Mouse (Mus musculus) stomach, embryonic 16.5 days (tissue): ENCODE data around the gene Mta2. TPM values are rescaled to one million over a fixed set of nuclear protein-coding genes. Genes with fewer than 3 reads are reported as not detected.

Experiments
- ATAC-seq: fragments of 200-750 bp; cut with Nextera tagmentation; 2 replicates; pipeline ENCODE4 v1.8.0; 2017; ENCODE audit warnings: moderate number of reproducible peaks, moderate TSS enrichment; ENCODE audit not compliant: insufficient read depth, low FRiP score
- H3K27ac ChIP-seq: fragments of 300-500 bp; sonication (generic); 2 replicates; pipeline ENCODE4 v1.5.1; 2014; ENCODE audit warnings: low read length
- H3K27me3 ChIP-seq: fragments of 300-500 bp; sonication (generic); 2 replicates; pipeline ENCODE4 v1.6.1; 2014; ENCODE audit warnings: low read length, control low read depth, mixed read lengths; ENCODE audit not compliant: control insufficient read depth, insufficient read depth
- H3K36me3 ChIP-seq: fragments of 300-500 bp; sonication (generic); 2 replicates; pipeline ENCODE4 v1.6.1; 2014; ENCODE audit warnings: low read length; ENCODE audit not compliant: control insufficient read depth, insufficient read depth
- H3K4me1 ChIP-seq: fragments of 300-500 bp; sonication (generic); 2 replicates; pipeline ENCODE4 v1.6.1; 2014; ENCODE audit warnings: low read length, control low read depth, mixed read lengths; ENCODE audit not compliant: control insufficient read depth, insufficient read depth
- H3K4me2 ChIP-seq: fragments of 300-500 bp; sonication (generic); 2 replicates; pipeline ENCODE4 v1.6.1; 2014; ENCODE audit warnings: low read depth, low read length, mixed read lengths
- H3K4me3 ChIP-seq: fragments of 300-500 bp; sonication (generic); replicated peaks from 2 replicates; pipeline ENCODE4 v1.5.1; 2014; ENCODE audit warnings: mild to moderate bottlenecking, low read length
- H3K9ac ChIP-seq: fragments of 300-500 bp; sonication (generic); 2 replicates; pipeline ENCODE4 v1.6.1; 2014; ENCODE audit warnings: low read length
- H3K9me3 ChIP-seq: fragments of 300-500 bp; sonication (generic); replicated peaks from 2 replicates; pipeline ENCODE4 v1.6.1; 2016; ENCODE audit warnings: low read length, control low read depth; ENCODE audit not compliant: control insufficient read depth
- WGBS: fragments of 180-500 bp; shearing (Covaris S2); extraction: QIAGEN DNeasy Blood & Tissue Kit; methylation state at CpG from one replicate; pipeline ENCODE4 v1.1.7; 2014; 5-methylcytosine and 5-hydroxymethylcytosine counted together
- polyA plus RNA-seq: library from polyadenylated mRNA; unstranded; fragments of >200 nt; fragmentation: Nextera tagmentation; extraction: Ambion mirVana; gene quantifications from 2 replicates; pipeline ENCODE4 v1.2.1, GENCODE M21; 2015

Mta2 gene
- polyA plus RNA-seq, 1 experiment from 2014 or later = 149 TPM

- no peaks in the 10 kb centered on the region for H3K9me3 ChIP-seq
- WGBS = 93% methylated on average over 2 of the region's 2 CpGs
- no peak overlapping the region for H3K27ac ChIP-seq
- no peak overlapping the region for H3K9ac ChIP-seq
- ATAC-seq = no peak
- H3K36me3 ChIP-seq = no peaks in the 10 kb centered on the region
- peaks cover 16% of the 10 kb centered on the region for H3K4me1 ChIP-seq
- no peak overlapping the region for H3K4me3 ChIP-seq
- no peak overlapping the region for H3K4me2 ChIP-seq
- H3K27me3 ChIP-seq = no peaks in the 10 kb centered on the region
These were observed 14.9 kb upstream of the Mta2 start for GRCm38 (mm10) chr19:8926766-8927165.

- Histone ChIP-seq H3K4me2 (no peak overlapping the region), H3K9me3 (no peaks in the 10 kb centered on the region), H3K4me3 (no peak overlapping the region), H3K9ac (no peak overlapping the region), H3K27me3 (no peaks in the 10 kb centered on the region), H3K4me1 (peaks cover 15% of the 10 kb centered on the region), H3K36me3 (no peaks in the 10 kb centered on the region), H3K27ac (no peak overlapping the region)
- 80% methylated on average over 12 of the region's 12 CpGs for WGBS
- ATAC-seq = no peak
These were observed 13.7 kb upstream of the Mta2 start for GRCm38 (mm10) chr19:8927891-8928525.

GRCm38 (mm10) chr19:8928689-8929223 lies 12.9 kb upstream of the Mta2 start:
- WGBS = 24% methylated on average over 16 of the region's 16 CpGs

GRCm38 (mm10) chr19:8929224-8930088 lies 12.2 kb upstream of the Mta2 start, which contains the start of the genes Rom1 and Eml3:
Gene Rom1 (minus strand): TSS chr19:8929356.
Gene Eml3 (plus strand): TSS chr19:8929552.
- Histone ChIP-seq H3K36me3 (peaks cover 9% of the 10 kb centered on the region), H3K9ac (peak within 1 kb of the TSS; percentile 84), H3K27me3 (no peaks in the 10 kb centered on the region), H3K4me2 (peak within 1 kb of the TSS; percentile 74), H3K4me3 (peak within 1 kb of the TSS; percentile 77), H3K27ac (peak within 1 kb of the TSS; percentile 88), H3K9me3 (no peaks in the 10 kb centered on the region), H3K4me1 (peaks cover 15% of the 10 kb centered on the region)
- ATAC-seq = peak; percentile 81
- WGBS = under 1% methylated on average over 66 of the region's 74 CpGs

More at GRCm38 (mm10) chr19:8928689-8929223, 12.9 kb upstream of the Mta2 start:
- peak; percentile 3; the same call in 1 of the 2 replicates for ATAC-seq
- Histone ChIP-seq H3K4me2 (peak overlapping the region; percentile 74), H3K4me1 (peaks cover 15% of the 10 kb centered on the region), H3K9me3 (no peaks in the 10 kb centered on the region), H3K27me3 (no peaks in the 10 kb centered on the region), H3K9ac (peak overlapping the region; percentile 84), H3K27ac (peak overlapping the region; percentile 88; the same call in 1 of the 2 replicates), H3K36me3 (peaks cover 5% of the 10 kb centered on the region), H3K4me3 (peak overlapping the region; percentile 77)

GRCm38 (mm10) chr19:8930117-8930516 lies 11.6 kb upstream of the Mta2 start:
- Histone ChIP-seq H3K4me3 (peak overlapping the region; percentile 77), H3K9me3 (no peaks in the 10 kb centered on the region), H3K27me3 (no peaks in the 10 kb centered on the region), H3K4me1 (peaks cover 15% of the 10 kb centered on the region), H3K27ac (peak overlapping the region; percentile 88), H3K4me2 (peak overlapping the region; percentile 74), H3K9ac (peak overlapping the region; percentile 84), H3K36me3 (peaks cover 9% of the 10 kb centered on the region)
- 4% methylated on average over 11 of the region's 11 CpGs for WGBS
- no peak for ATAC-seq

- Histone ChIP-seq H3K9ac (peak overlapping the region; percentile 84), H3K36me3 (peaks cover 9% of the 10 kb centered on the region), H3K4me1 (peaks cover 15% of the 10 kb centered on the region), H3K9me3 (no peaks in the 10 kb centered on the region), H3K27me3 (no peaks in the 10 kb centered on the region), H3K4me2 (peak overlapping the region; percentile 74), H3K4me3 (peak overlapping the region; percentile 77), H3K27ac (peak overlapping the region; percentile 44)
- WGBS = 89% methylated on average over 7 of the region's 7 CpGs
- ATAC-seq = no peak
These were observed 10.9 kb upstream of the Mta2 start for GRCm38 (mm10) chr19:8930771-8931170.

GRCm38 (mm10) chr19:8936736-8937135 lies 4.9 kb upstream of the Mta2 start:
- H3K27me3 ChIP-seq = no peaks in the 10 kb centered on the region
- peaks cover 9% of the 10 kb centered on the region for H3K36me3 ChIP-seq
- no peak overlapping the region for H3K9ac ChIP-seq
- ATAC-seq = no peak
- H3K4me3 ChIP-seq = no peak overlapping the region
- no peak overlapping the region for H3K27ac ChIP-seq
- WGBS = 84% methylated on average over 2 of the region's 2 CpGs
- no peak overlapping the region for H3K4me2 ChIP-seq
- H3K4me1 ChIP-seq = peaks cover 8% of the 10 kb centered on the region
- no peaks in the 10 kb centered on the region for H3K9me3 ChIP-seq

- no peak for ATAC-seq
- Histone ChIP-seq H3K9ac (peak overlapping the region; percentile 62), H3K4me3 (peak overlapping the region; percentile 99; the same call in 1 of the 2 replicates), H3K36me3 (peaks cover under 1% of the 10 kb centered on the region; the same call in 1 of the 2 replicates), H3K27ac (peak overlapping the region; percentile 76; the same call in 1 of the 2 replicates), H3K9me3 (no peaks in the 10 kb centered on the region), H3K27me3 (no peaks in the 10 kb centered on the region), H3K4me2 (peak overlapping the region; percentile 70; the same call in 1 of the 2 replicates), H3K4me1 (peaks cover 24% of the 10 kb centered on the region)
- WGBS = 80% methylated on average over 15 of the region's 15 CpGs
These were observed 1.0 kb upstream of the Mta2 start for GRCm38 (mm10) chr19:8940526-8941133.
